Mouse (Mus musculus): ENCODE results near the gene Rem2. TPM values are rescaled to one million over a fixed set of nuclear protein-coding genes. Genes with fewer than 3 reads are reported as not detected.

Gene Rem2
- polyA plus RNA-seq, 1 experiment from 2014 or later: 40.2 TPM

- Histone ChIP-seq H3K9me3 (no peaks in the 10 kb centered on the region), H3K4me1 (replicated peaks) (peaks cover under 1% of the 10 kb centered on the region; the same call in 1 of the 2 replicates), H3K36me3 (no peaks in the 10 kb centered on the region), H3K4me3 (no peak overlapping the region), H3K27me3 (ENCODE audit: insufficient read depth, poor library complexity, severe bottlenecking) (peaks cover 6% of the 10 kb centered on the region), H3K27ac (no peak overlapping the region)
- 92% methylated on average over 7 of the region's 7 CpGs for WGBS
- DNase-seq (ENCODE audit: low spot score): no peak
These were observed 10.0 kb downstream of the Rem2 start for GRCm38 (mm10) chr14:54485899-54486298.

GRCm38 (mm10) chr14:54487732-54488131, 11.8 kb downstream of the Rem2 start:
- no peak overlapping the region for H3K4me3 ChIP-seq
- 68% methylated on average over 2 of the region's 2 CpGs for WGBS
- H3K36me3 ChIP-seq: no peaks in the 10 kb centered on the region
- no peak overlapping the region for H3K27ac ChIP-seq
- DNase-seq (ENCODE audit: low spot score): no peak
- no peaks in the 10 kb centered on the region; the same call in 1 of the 2 replicates for H3K4me1 ChIP-seq (replicated peaks)
- H3K27me3 ChIP-seq (ENCODE audit: insufficient read depth, poor library complexity, severe bottlenecking): no peaks in the 10 kb centered on the region
- no peaks in the 10 kb centered on the region for H3K9me3 ChIP-seq

GRCm38 (mm10) chr14:54488350-54488749, 12.4 kb downstream of the Rem2 start:
- Histone ChIP-seq H3K4me3 (no peak overlapping the region), H3K4me1 (replicated peaks) (no peaks in the 10 kb centered on the region; the same call in 1 of the 2 replicates), H3K27ac (no peak overlapping the region), H3K36me3 (no peaks in the 10 kb centered on the region), H3K27me3 (ENCODE audit: insufficient read depth, poor library complexity, severe bottlenecking) (no peaks in the 10 kb centered on the region), H3K9me3 (no peaks in the 10 kb centered on the region)
- no peak for DNase-seq (ENCODE audit: low spot score)

GRCm38 (mm10) chr14:54492345-54493131, 16.6 kb downstream of the Rem2 start:
- DNase-seq (ENCODE audit: low spot score): no peak
- Histone ChIP-seq H3K4me3 (no peak overlapping the region), H3K4me1 (replicated peaks) (no peaks in the 10 kb centered on the region; the same call in 1 of the 2 replicates), H3K27ac (no peak overlapping the region), H3K9me3 (no peaks in the 10 kb centered on the region), H3K36me3 (no peaks in the 10 kb centered on the region), H3K27me3 (ENCODE audit: insufficient read depth, poor library complexity, severe bottlenecking) (no peaks in the 10 kb centered on the region)
- WGBS: 68% methylated on average over 18 of the region's 18 CpGs

GRCm38 (mm10) chr14:54493236-54493635, 17.3 kb downstream of the Rem2 start:
- H3K27me3 ChIP-seq (ENCODE audit: insufficient read depth, poor library complexity, severe bottlenecking): no peaks in the 10 kb centered on the region
- H3K9me3 ChIP-seq: no peaks in the 10 kb centered on the region
- H3K4me3 ChIP-seq: no peak overlapping the region
- 95% methylated on average over 5 of the region's 5 CpGs for WGBS
- no peak for DNase-seq (ENCODE audit: low spot score)
- H3K36me3 ChIP-seq: no peaks in the 10 kb centered on the region
- H3K4me1 ChIP-seq (replicated peaks): no peaks in the 10 kb centered on the region; the same call in 1 of the 2 replicates
- H3K27ac ChIP-seq: no peak overlapping the region

GRCm38 (mm10) chr14:54494234-54494633, 18.3 kb downstream of the Rem2 start:
- DNase-seq (ENCODE audit: low spot score): peak; percentile 69
- no peaks in the 10 kb centered on the region; the same call in 1 of the 2 replicates for H3K4me1 ChIP-seq (replicated peaks)
- H3K36me3 ChIP-seq: no peaks in the 10 kb centered on the region
- 4% methylated on average over 3 of the region's 3 CpGs for WGBS
- no peaks in the 10 kb centered on the region for H3K27me3 ChIP-seq (ENCODE audit: insufficient read depth, poor library complexity, severe bottlenecking)
- H3K27ac ChIP-seq: no peak overlapping the region
- no peaks in the 10 kb centered on the region for H3K9me3 ChIP-seq
- no peak overlapping the region for H3K4me3 ChIP-seq

GRCm38 (mm10) chr14:54496706-54497105, 20.8 kb downstream of the Rem2 start:
- no peak for DNase-seq (ENCODE audit: low spot score)
- 84% methylated on average over 14 of the region's 14 CpGs for WGBS
- no peak overlapping the region for H3K27ac ChIP-seq
- no peaks in the 10 kb centered on the region; the same call in 1 of the 2 replicates for H3K4me1 ChIP-seq (replicated peaks)
- H3K27me3 ChIP-seq (ENCODE audit: insufficient read depth, poor library complexity, severe bottlenecking): no peaks in the 10 kb centered on the region
- no peaks in the 10 kb centered on the region for H3K36me3 ChIP-seq
- H3K9me3 ChIP-seq: 0 out of 2 replicates have a peak, but pooled peaks cover 2% of the 10 kb centered on the region
- no peak overlapping the region for H3K4me3 ChIP-seq

GRCm38 (mm10) chr14:54499330-54499729, 23.4 kb downstream of the Rem2 start:
- Histone ChIP-seq H3K27ac (no peak overlapping the region), H3K36me3 (no peaks in the 10 kb centered on the region; the same call in 1 of the 2 replicates), H3K4me1 (replicated peaks) (no peaks in the 10 kb centered on the region), H3K9me3 (0 out of 2 replicates have a peak, but pooled peaks cover 4% of the 10 kb centered on the region), H3K4me3 (no peak overlapping the region), H3K27me3 (ENCODE audit: insufficient read depth, poor library complexity, severe bottlenecking) (no peaks in the 10 kb centered on the region)
- DNase-seq (ENCODE audit: low spot score): no peak
- WGBS: 83% methylated on average over 2 of the region's 2 CpGs

GRCm38 (mm10) chr14:54501365-54501764, 25.5 kb downstream of the Rem2 start:
- DNase-seq (ENCODE audit: low spot score): no peak
- Histone ChIP-seq H3K36me3 (peaks cover 7% of the 10 kb centered on the region), H3K27me3 (ENCODE audit: insufficient read depth, poor library complexity, severe bottlenecking) (no peaks in the 10 kb centered on the region), H3K4me3 (no peak overlapping the region), H3K4me1 (replicated peaks) (no peaks in the 10 kb centered on the region), H3K9me3 (0 out of 2 replicates have a peak, but pooled peaks cover 4% of the 10 kb centered on the region), H3K27ac (no peak overlapping the region)
- WGBS: 83% methylated on average over 2 of the region's 2 CpGs

- 88% methylated on average over 2 of the region's 2 CpGs for WGBS
- H3K27me3 ChIP-seq (ENCODE audit: insufficient read depth, poor library complexity, severe bottlenecking): no peaks in the 10 kb centered on the region
These were observed 27.2 kb downstream of the Rem2 start for GRCm38 (mm10) chr14:54503092-54503491.

GRCm38 (mm10) chr14:54509774-54510173, 33.9 kb downstream of the Rem2 start:
- WGBS: 92% methylated on average over 9 of the region's 9 CpGs
- Histone ChIP-seq H3K9me3 (peaks cover 10% of the 10 kb centered on the region), H3K27me3 (ENCODE audit: insufficient read depth, poor library complexity, severe bottlenecking) (no peaks in the 10 kb centered on the region)

More at GRCm38 (mm10) chr14:54503092-54503491, 27.2 kb downstream of the Rem2 start:
- DNase-seq (ENCODE audit: low spot score): no peak
- H3K4me1 ChIP-seq (replicated peaks): no peaks in the 10 kb centered on the region
- peaks cover 24% of the 10 kb centered on the region for H3K36me3 ChIP-seq
- no peak overlapping the region for H3K27ac ChIP-seq
- H3K4me3 ChIP-seq: no peak overlapping the region
- 0 out of 2 replicates have a peak, but pooled peaks cover 4% of the 10 kb centered on the region for H3K9me3 ChIP-seq

GRCm38 (mm10) chr14:54516710-54517310, 40.9 kb downstream of the Rem2 start:
- Histone ChIP-seq H3K36me3 (peaks cover 43% of the 10 kb centered on the region), H3K9me3 (peaks cover 10% of the 10 kb centered on the region), H3K27me3 (ENCODE audit: insufficient read depth, poor library complexity, severe bottlenecking) (no peaks in the 10 kb centered on the region), H3K27ac (peak overlapping the region; percentile 93), H3K4me3 (peak overlapping the region; percentile 73), H3K4me1 (replicated peaks) (peaks cover 21% of the 10 kb centered on the region)
- no peak for DNase-seq (ENCODE audit: low spot score)
- WGBS: 6% methylated on average over 17 of the region's 17 CpGs

More at GRCm38 (mm10) chr14:54509774-54510173, 33.9 kb downstream of the Rem2 start:
- Histone ChIP-seq H3K27ac (no peak overlapping the region), H3K36me3 (peaks cover 91% of the 10 kb centered on the region), H3K4me1 (replicated peaks) (no peaks in the 10 kb centered on the region), H3K4me3 (no peak overlapping the region)
- no peak for DNase-seq (ENCODE audit: low spot score)

- no peaks in the 10 kb centered on the region for H3K36me3 ChIP-seq
- 33% methylated on average over 6 of the region's 6 CpGs for WGBS
- no peaks in the 10 kb centered on the region for H3K27me3 ChIP-seq (ENCODE audit: insufficient read depth, poor library complexity, severe bottlenecking)
- no peaks in the 10 kb centered on the region for H3K9me3 ChIP-seq
- H3K4me1 ChIP-seq (replicated peaks): peaks cover 22% of the 10 kb centered on the region
- H3K27ac ChIP-seq: no peak overlapping the region
- DNase-seq (ENCODE audit: low spot score): no peak
- H3K4me3 ChIP-seq: no peak overlapping the region
These were observed 47.7 kb downstream of the Rem2 start for GRCm38 (mm10) chr14:54523600-54523999.

Data from hindbrain, embryonic 10.5 days (tissue).